In the genomic region with DNA sequence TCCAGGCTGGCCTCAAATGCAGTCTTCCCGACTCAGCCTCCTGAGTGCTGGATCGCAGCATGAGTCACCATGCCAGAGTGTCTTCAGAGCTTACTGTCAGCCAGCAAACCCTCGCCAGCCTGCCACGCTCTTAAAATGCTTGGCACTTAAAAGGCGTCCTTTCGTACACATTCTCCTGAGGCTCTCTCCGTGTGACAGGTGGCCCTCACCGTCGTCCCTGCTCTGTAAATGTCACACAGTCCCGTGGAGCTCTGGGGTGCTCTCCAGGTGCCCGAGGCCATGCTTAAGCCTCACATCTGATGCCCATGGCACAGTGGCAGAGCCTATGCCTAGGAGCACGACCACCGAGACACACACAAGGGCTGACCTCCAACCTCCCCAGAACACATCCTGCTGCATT, we compare ENCODE assay signal across 21 mouse cellular contexts.
"Had no signal": no experiment of that assay in that cellular context is flagged by ENCODE, and none has a peak within 500 bp of the region (broad histone marks: within the 10 kb centered on the region; RNA-seq: fewer than 3 reads in every experiment).

No protein-coding gene starts in this region.

- H3K27ac ChIP-seq: gastrocnemius, adult 2 months; heart, adult 2 months; heart, embryonic 13.5 days; heart, embryonic 15.5 days; hindbrain, embryonic 12.5 days; kidney, embryonic 15.5 days; kidney, postnatal 0 days; limb, embryonic 13.5 days; limb, embryonic 15.5 days; liver, embryonic 12.5 days; liver, embryonic 14.5 days had no signal

- H3K4me3 ChIP-seq: gastrocnemius, adult 2 months; heart, adult 2 months; heart, embryonic 13.5 days; heart, embryonic 15.5 days; hindbrain, embryonic 12.5 days; kidney, embryonic 15.5 days; limb, embryonic 13.5 days; limb, embryonic 15.5 days; liver, embryonic 12.5 days had no signal

- DNase-seq: gastrocnemius, adult 2 months; gastrocnemius, postnatal 10 days; gastrocnemius, postnatal 36 days; heart, adult 2 months; heart, postnatal 14 days; heart, postnatal 36 days; kidney, adult 11 months; kidney, adult 2 months; kidney, adult 9 months; kidney, postnatal 14 days; kidney, postnatal 36 days; lung, adult 18-20 months had no signal
